Mouse (Mus musculus) small intestine, adult 2 months (tissue): ENCODE measurements around the gene Ifitm1. TPM values are rescaled to one million over a fixed set of nuclear protein-coding genes. Genes with fewer than 3 reads are reported as not detected.

ENCODE experiments used
- H3K27ac ChIP-seq: fragments of 200-500 bp; 2 replicates; pipeline ENCODE4 v1.5.1; 2012; ENCODE audit warnings: low read depth, low read length, control low read depth, inconsistent platforms; ENCODE audit not compliant: insufficient read depth
- H3K27me3 ChIP-seq: fragments of 200-500 bp; 2 replicates; pipeline ENCODE4 v1.6.1; 2012; ENCODE audit warnings: mild to moderate bottlenecking, moderate library complexity, low read length, inconsistent platforms; ENCODE audit not compliant: control insufficient read depth, insufficient read depth
- H3K36me3 ChIP-seq: fragments of 200-500 bp; 2 replicates; pipeline ENCODE4 v1.6.1; 2012; ENCODE audit warnings: mild to moderate bottlenecking, low read length, control low read depth, inconsistent platforms; ENCODE audit not compliant: control insufficient read depth, insufficient read depth
- H3K4me1 ChIP-seq: fragments of 200-500 bp; 2 replicates; pipeline ENCODE4 v1.6.1; 2012; ENCODE audit warnings: low read length, inconsistent platforms, mixed read lengths; ENCODE audit not compliant: control insufficient read depth, insufficient read depth, insufficient read length
- H3K4me3 ChIP-seq: fragments of 200-500 bp; 2 replicates; pipeline ENCODE4 v1.5.1; 2012; ENCODE audit warnings: low read depth, mild to moderate bottlenecking, control low read depth, inconsistent platforms, low read length, moderate library complexity
- CTCF ChIP-seq: fragments of 200-500 bp; IDR thresholded peaks from 2 replicates; pipeline ENCODE4 v1.5.1; 2012; ENCODE audit warnings: low read depth, mild to moderate bottlenecking, control low read depth, inconsistent platforms, low read length, moderate library complexity, mixed read lengths; ENCODE audit not compliant: insufficient replicate concordance, insufficient read length; ENCODE audit errors: extremely low read depth
- POLR2A ChIP-seq: fragments of 200-500 bp; IDR thresholded peaks from 2 replicates; pipeline ENCODE4 v1.6.1; 2012; ENCODE audit warnings: low read depth, mild to moderate bottlenecking, control low read depth, inconsistent platforms, low read length, moderate library complexity
- WGBS: fragments of 180-500 bp; shearing (Covaris S2); methylation state at CpG from one replicate; pipeline ENCODE4 v1.1.7; 2018; 5-methylcytosine and 5-hydroxymethylcytosine counted together
- polyA plus RNA-seq: library from polyadenylated mRNA; depleted of rRNA; stranded (reverse); fragments of >200 nt; gene quantifications from 2 replicates; pipeline ENCODE4 v1.2.3, GENCODE M21; 2012

The Ifitm1 gene
- polyA plus RNA-seq, 1 experiment: 120 TPM

DNA sequence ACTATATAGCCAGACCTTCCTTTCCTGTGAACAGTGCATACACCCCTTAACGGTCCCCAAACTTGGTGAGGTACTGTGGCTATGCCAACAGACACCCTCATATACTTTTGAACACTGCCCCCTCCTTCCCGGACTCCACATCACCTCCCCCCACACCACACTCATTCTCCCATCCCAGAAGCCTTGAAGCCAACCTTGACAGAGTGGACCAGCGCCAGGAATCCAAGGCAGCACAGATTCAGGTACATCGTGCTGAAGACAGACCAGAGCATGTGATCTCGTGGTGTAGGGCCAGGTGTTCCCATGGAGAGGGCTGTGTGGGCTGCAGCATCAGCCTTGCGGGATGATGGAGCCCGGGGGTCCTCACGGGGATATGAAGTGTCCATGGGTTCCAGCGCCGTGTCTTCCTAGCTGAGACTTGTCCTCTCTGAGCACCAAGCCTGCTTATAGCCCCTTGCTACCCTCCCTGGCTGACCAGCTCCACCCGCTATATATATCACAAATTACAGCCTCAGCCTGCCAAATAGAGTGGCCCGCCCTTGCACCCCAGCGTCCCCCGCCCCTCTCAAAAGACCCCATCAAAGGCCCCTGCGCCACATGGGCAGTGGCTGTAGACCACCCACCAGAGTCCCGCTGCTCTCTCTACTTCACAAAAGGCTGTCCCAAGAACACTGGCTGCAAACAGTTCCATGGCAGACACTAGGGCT is 17.0 kb upstream of the Ifitm1 start, which contains the start of gene Ifitm5:
Gene Ifitm5, minus strand, starts transcription at position 468 of the 707 bp plus-strand sequence.
- Histone ChIP-seq H3K4me3 (no peak within 1 kb of the TSS), H3K27me3 (no peaks in the 10 kb centered on the region), H3K36me3 (peaks cover 20% of the 10 kb centered on the region), H3K27ac (peak within 1 kb of the TSS; percentile 23; the same call in 1 of the 2 replicates), H3K4me1 (peaks cover 14% of the 10 kb centered on the region)
- WGBS: 76% methylated on average over 16 of the region's 16 CpGs
- TF ChIP-seq CTCF: no peak
- no peak for TF ChIP-seq POLR2A

DNA sequence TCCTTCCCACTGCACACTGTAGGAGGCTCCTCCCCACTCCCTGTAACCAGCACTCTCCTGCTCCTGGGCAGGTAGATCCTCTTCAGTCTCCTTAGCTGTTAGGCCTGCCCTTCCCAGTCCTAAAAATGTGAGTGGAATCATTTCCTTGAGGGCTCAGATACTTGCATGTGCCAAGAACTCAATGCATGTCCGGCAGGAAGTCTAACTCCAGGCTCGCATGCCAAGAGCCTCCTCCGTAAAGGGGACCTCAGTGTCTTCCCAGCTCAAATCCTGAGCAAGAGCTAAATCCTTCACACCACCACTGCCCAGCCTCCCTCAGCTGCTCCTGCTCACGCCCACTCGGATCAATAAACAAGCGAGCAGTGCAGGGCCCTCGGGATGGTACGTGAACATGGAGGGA is 16.0 kb upstream of the Ifitm1 start:
- peaks cover 12% of the 10 kb centered on the region for H3K36me3 ChIP-seq
- TF ChIP-seq CTCF (no peak), POLR2A (no peak)
- H3K4me3 ChIP-seq: no peak overlapping the region
- H3K27ac ChIP-seq: peak overlapping the region; percentile 23; the same call in 1 of the 2 replicates
- H3K4me1 ChIP-seq: peaks cover 14% of the 10 kb centered on the region
- 43% methylated on average over 8 of the region's 8 CpGs for WGBS
- no peaks in the 10 kb centered on the region for H3K27me3 ChIP-seq

DNA sequence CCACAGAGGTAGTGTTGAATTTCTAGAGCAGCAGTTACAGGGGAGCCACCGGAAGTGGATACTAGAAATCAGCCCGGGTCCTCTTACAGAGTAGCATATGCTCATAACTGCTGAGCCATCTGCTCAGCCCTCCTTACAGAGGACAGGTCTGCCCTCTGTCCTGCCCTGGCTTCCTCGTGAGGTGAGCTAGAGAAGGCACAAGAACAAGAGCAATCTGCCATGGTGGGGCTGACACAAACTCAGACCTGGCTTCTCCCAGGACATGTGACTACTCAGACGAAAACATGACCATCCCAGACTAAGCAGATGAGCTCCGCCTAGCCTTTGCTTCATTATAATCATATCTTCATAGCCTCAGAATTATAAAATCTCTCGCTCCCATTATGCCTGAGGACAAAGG is 15.3 kb upstream of the Ifitm1 start:
- H3K4me1 ChIP-seq: peaks cover 14% of the 10 kb centered on the region
- H3K27me3 ChIP-seq: no peaks in the 10 kb centered on the region
- peaks cover 11% of the 10 kb centered on the region; the same call in 1 of the 2 replicates for H3K36me3 ChIP-seq
- H3K4me3 ChIP-seq: no peak overlapping the region
- H3K27ac ChIP-seq: no peak overlapping the region; the same call in 1 of the 2 replicates
- 59% methylated on average over 6 of the region's 6 CpGs for WGBS
- TF ChIP-seq CTCF: no peak
- no peak for TF ChIP-seq POLR2A

DNA sequence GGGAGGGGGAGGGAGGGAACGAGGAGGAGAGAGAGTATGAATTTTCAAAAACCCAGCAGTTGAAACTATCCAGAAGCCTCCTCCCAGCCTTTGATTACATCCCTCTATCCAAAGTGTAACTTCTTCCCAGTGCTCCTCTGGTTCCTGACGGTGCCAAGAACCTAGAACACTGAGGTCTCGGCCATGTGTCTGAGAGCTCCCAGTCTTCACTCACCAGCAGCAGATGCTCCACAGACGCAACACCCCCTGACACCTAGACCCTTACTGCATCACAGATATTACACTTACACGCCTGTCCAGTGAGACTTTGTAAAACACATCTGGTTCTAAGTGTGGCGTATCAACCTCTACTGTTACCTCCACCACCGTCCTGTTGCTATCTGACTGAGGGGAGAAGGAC is 14.6 kb upstream of the Ifitm1 start:
- 74% methylated on average over 7 of the region's 7 CpGs for WGBS
- H3K4me3 ChIP-seq: no peak overlapping the region
- H3K27ac ChIP-seq: 0 out of 2 replicates have a peak overlapping the region, but pooled peaks have one; percentile 21
- peaks cover 14% of the 10 kb centered on the region for H3K4me1 ChIP-seq
- peaks cover 11% of the 10 kb centered on the region; the same call in 1 of the 2 replicates for H3K36me3 ChIP-seq
- TF ChIP-seq CTCF (no peak), POLR2A (no peak)
- H3K27me3 ChIP-seq: no peaks in the 10 kb centered on the region

DNA sequence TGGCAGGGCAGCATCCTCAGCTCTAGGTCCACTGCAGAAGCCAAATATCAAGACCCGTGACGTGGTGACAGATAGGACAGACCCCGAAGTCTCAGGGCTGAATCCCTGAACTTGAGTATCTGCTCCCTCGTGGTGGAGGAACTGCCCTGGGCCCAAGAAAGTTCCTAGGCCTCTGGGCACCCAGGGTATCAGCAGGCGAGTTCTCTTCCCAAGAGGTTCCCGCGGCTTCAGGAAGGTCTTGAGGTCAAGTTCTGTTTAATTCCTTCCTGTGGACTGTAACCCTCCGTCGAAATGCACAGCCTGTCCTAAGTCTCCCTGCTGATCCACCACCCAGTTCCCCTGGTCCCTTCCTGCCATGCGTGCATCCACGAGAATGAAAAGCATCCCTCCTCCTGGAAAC is 13.9 kb upstream of the Ifitm1 start:
- H3K4me1 ChIP-seq: peaks cover 14% of the 10 kb centered on the region
- H3K27me3 ChIP-seq: no peaks in the 10 kb centered on the region
- TF ChIP-seq POLR2A (no peak), CTCF (no peak)
- H3K27ac ChIP-seq: peak overlapping the region; percentile 47; the same call in 1 of the 2 replicates
- peaks cover 11% of the 10 kb centered on the region; the same call in 1 of the 2 replicates for H3K36me3 ChIP-seq
- 61% methylated on average over 11 of the region's 11 CpGs for WGBS
- H3K4me3 ChIP-seq: no peak overlapping the region

DNA sequence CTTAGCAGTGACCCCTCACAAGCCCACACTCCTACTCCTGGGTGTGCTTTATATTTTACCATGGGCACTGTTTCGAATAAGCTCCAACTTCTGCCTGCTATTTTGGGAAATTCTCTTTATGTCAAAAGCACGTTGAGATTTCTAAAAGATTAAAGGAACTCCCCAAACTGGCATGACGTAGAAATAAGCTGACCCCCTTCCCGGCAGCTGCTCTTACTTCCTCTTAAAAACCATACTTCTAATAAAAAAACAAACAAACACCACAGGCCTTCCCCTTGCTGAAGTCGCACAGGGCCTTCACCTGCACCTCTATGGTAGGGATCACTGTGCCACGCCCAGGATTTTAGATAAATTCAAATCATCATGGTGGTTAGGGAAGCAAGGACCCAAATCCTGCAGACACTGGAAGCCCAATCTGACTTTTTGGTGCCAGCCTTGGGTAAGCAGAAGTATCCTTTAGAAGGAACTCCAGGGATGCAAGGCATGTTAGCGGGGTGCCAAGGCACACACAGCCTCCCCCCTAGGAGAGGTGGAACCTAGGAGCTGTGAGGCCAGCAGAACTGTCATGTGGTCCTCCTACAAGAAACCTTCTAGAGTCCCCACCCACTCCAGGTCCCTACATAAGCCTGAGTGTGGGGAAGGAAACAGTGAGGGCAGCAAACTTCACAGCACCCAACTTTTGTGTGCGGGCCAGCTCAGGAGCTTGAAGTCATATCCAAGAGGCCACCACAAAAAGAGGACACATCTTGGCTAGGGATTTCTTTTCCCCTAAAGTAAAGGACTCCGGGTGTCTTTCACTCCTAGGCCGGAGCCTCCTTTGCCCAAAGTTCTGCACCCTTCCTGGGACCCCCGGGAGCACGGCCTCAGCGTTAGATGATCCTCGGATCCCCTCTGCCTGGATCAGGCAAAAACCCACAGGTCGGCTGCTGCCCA is 13.0 kb upstream of the Ifitm1 start:
- peaks cover 7% of the 10 kb centered on the region; the same call in 1 of the 2 replicates for H3K36me3 ChIP-seq
- peak overlapping the region; percentile 61 for H3K4me3 ChIP-seq
- WGBS: 12% methylated on average over 15 of the region's 15 CpGs
- no peak for TF ChIP-seq CTCF
- no peak for TF ChIP-seq POLR2A
- H3K4me1 ChIP-seq: peaks cover 14% of the 10 kb centered on the region
- H3K27me3 ChIP-seq: no peaks in the 10 kb centered on the region
- peak overlapping the region; percentile 47 for H3K27ac ChIP-seq
